Comparison of ENCODE assay signal across 22 mouse cellular contexts in the genomic region with DNA sequence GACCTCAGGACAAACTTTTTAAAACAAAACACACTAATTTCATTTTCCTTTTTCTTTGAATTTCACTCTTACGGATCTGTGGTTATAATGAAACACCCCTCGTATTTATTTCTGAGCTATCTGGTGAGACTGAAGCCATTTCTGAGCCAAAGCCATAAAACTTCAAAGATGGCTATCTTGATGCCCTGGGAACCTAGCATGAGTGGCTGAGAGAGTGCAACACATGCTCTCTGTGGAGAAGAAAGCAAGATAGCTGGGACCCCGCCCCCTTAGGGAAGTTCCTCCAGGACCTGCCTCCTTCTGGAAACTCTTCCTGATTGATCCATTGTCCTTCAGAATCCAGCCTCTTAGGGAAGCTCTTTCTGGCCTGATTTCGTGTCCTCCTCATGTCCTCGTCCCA. TPM values are rescaled to one million over a fixed set of nuclear protein-coding genes. Genes with fewer than 3 reads are reported as not detected.
DNase-seq lines count a peak whose midpoint lies in the region; TF ChIP-seq lines count a peak whose summit lies in the region.
"Had no signal": no experiment of that assay in that cellular context is flagged by ENCODE, and none has a peak within 500 bp of the region (broad histone marks: within the 10 kb centered on the region; RNA-seq: fewer than 3 reads in every experiment).

No protein-coding gene starts in this region.

- TF ChIP-seq RAD21 in MEL (IDR thresholded peaks at IDR 0.05; ENCODE audit: low read depth, low read length), result no peak

- peak; percentile 2 for DNase-seq in thymus, adult 2 months
- DNase-seq in thymus, postnatal 36 days, result no peak
- DNase-seq in MEL (ENCODE audit: low read depth, low spot score) (peak; percentile 65), ZHBTc4 (ENCODE audit: low read depth, low spot score) (peak; percentile 14)
- DNase-seq in testis, postnatal 14 days (ENCODE audit: low spot score), result no peak
- no peak for DNase-seq in urinary bladder, postnatal 14 days (ENCODE audit: low spot score)
- DNase-seq: adrenal gland, adult 2 months; adrenal gland, postnatal 10 days; adrenal gland, postnatal 25 days; B cell, adult 2 months; cerebellum, adult 11-12 months; cerebellum, adult 2 months; cerebellum, adult 9-10 months; cerebellum, postnatal 10 days; cerebellum, postnatal 25 days; forebrain, postnatal 0 days had no signal

- H3K27ac ChIP-seq in thymus, adult 2 months (ENCODE audit: control insufficient read depth, insufficient read depth, low read length), result peak overlapping the region; percentile 3
- peak overlapping the region; percentile 77 for H3K27ac ChIP-seq in MEL (ENCODE audit: control insufficient read depth, low read depth, low read length)
- H3K27ac ChIP-seq: embryonic facial prominence, embryonic 10.5 days; embryonic facial prominence, embryonic 12.5 days; forebrain, embryonic 13.5 days; forebrain, embryonic 15.5 days had no signal

- no peaks in the 10 kb centered on the region for H3K36me3 ChIP-seq in thymus, adult 2 months (ENCODE audit: control insufficient read depth, insufficient read depth, low read length)
- H3K36me3 ChIP-seq in MEL (ENCODE audit: control insufficient read depth in 1 of 2, insufficient read depth in 2 of 2, low read length in 2 of 2), result peaks cover 0 to 43% of the 10 kb centered on the region in 2 experiments; a peak in 2 of 4 replicates
- H3K36me3 ChIP-seq: embryonic facial prominence, embryonic 10.5 days; embryonic facial prominence, embryonic 12.5 days; forebrain, embryonic 15.5 days; G1E had no signal

- peaks cover 16% of the 10 kb centered on the region for H3K4me1 ChIP-seq in thymus, adult 2 months (replicated peaks; ENCODE audit: control insufficient read depth, insufficient read depth, low read length)
- H3K4me1 ChIP-seq in MEL (ENCODE audit: control insufficient read depth in 1 of 2, insufficient read depth in 2 of 2, low read length in 2 of 2), result peaks cover 30 to 34% of the 10 kb centered on the region in 2 experiments
- H3K4me1 ChIP-seq: embryonic facial prominence, embryonic 10.5 days; forebrain, embryonic 13.5 days; forebrain, embryonic 15.5 days had no signal

- peak overlapping the region; percentile 14; the same call in 1 of the 2 replicates for H3K9ac ChIP-seq in MEL (ENCODE audit: control insufficient read depth, low read depth, low read length, poor library complexity, severe bottlenecking)
- H3K9ac ChIP-seq: embryonic facial prominence, embryonic 12.5 days; forebrain, embryonic 13.5 days; forebrain, embryonic 15.5 days; forebrain, postnatal 0 days had no signal

- no peak for TF ChIP-seq CTCF in thymus, adult 2 months (IDR thresholded peaks at IDR 0.05; ENCODE audit: borderline replicate concordance, control insufficient read depth, extremely low read depth, insufficient read depth, low read length, poor library complexity)
- no peak for TF ChIP-seq CTCF in MEL (IDR thresholded peaks at IDR 0.05 in 2 of 3, conservative IDR thresholded peaks at IDR 0.05 in 1 of 3; ENCODE audit: control insufficient read depth in 1 of 3, insufficient read depth in 1 of 3, low read depth in 2 of 3, low read length in 3 of 3, poor library complexity in 1 of 3, severe bottlenecking in 1 of 3)

- no peaks in the 10 kb centered on the region for H3K9me3 ChIP-seq in MEL (replicated peaks; ENCODE audit: insufficient read depth, low read length)
- H3K9me3 ChIP-seq: embryonic facial prominence, embryonic 10.5 days; embryonic facial prominence, embryonic 12.5 days; forebrain, embryonic 13.5 days; forebrain, embryonic 15.5 days; G1E had no signal

- peak; percentile 25 to 61; a peak in 3 of 4 replicates for TF ChIP-seq EP300 in MEL (IDR thresholded peaks at IDR 0.05; ENCODE audit: low read depth in 1 of 2, low read length in 2 of 2)

- H3K27me3 ChIP-seq in thymus, adult 2 months (ENCODE audit: control insufficient read depth, insufficient read depth, low read length), result no peaks in the 10 kb centered on the region
- no peaks in the 10 kb centered on the region for H3K27me3 ChIP-seq in MEL (ENCODE audit: control insufficient read depth in 1 of 2, insufficient read depth in 2 of 2, low read length in 2 of 2)
- H3K27me3 ChIP-seq: CH12.LX; embryonic facial prominence, embryonic 12.5 days; forebrain, embryonic 13.5 days; forebrain, embryonic 15.5 days had no signal

- no peak overlapping the region for H3K4me3 ChIP-seq in thymus, adult 2 months (ENCODE audit: control insufficient read depth, insufficient read depth, low read length)
- H3K4me3 ChIP-seq in MEL (ENCODE audit: control insufficient read depth in 1 of 2, insufficient read depth in 1 of 2, low read depth in 2 of 2, low read length in 2 of 2), result peak overlapping the region in 1 of 2 experiments; percentile 24; a peak in 2 of 4 replicates
- H3K4me3 ChIP-seq: embryonic facial prominence, embryonic 10.5 days; embryonic facial prominence, embryonic 12.5 days; forebrain, embryonic 13.5 days; forebrain, embryonic 15.5 days had no signal

- WGBS in thymus, adult 2 months, result 78% methylated on average over 5 of the region's 5 CpGs

- H3K79me2 ChIP-seq in MEL (ENCODE audit: control insufficient read depth, insufficient read depth, low read length, poor library complexity), result no peaks in the 10 kb centered on the region; the same call in 1 of the 2 replicates

- TF ChIP-seq POLR2A in thymus, adult 2 months (IDR thresholded peaks at IDR 0.05; ENCODE audit: control insufficient read depth, extremely low read depth, insufficient read depth, low read length, poor library complexity), result no peak
- TF ChIP-seq POLR2A in MEL (IDR thresholded peaks at IDR 0.05; ENCODE audit: control insufficient read depth in 1 of 2, insufficient read depth in 1 of 2, low read depth in 1 of 2, low read length in 2 of 2, poor library complexity in 1 of 2), result no peak

TF ChIP-seq in MEL, 35 proteins besides CTCF, POLR2A, EP300 and RAD21:
- TF ChIP-seq GATA1 (IDR thresholded peaks at IDR 0.05; ENCODE audit: low read depth, low read length), result peak; percentile 80
- peak; percentile 30; the same call in 1 of the 2 replicates for TF ChIP-seq NRF1 (IDR thresholded peaks at IDR 0.05; ENCODE audit: insufficient read depth, low read depth, low read length, poor library complexity, severe bottlenecking)
- peak; percentile 30; the same call in 1 of the 2 replicates for TF ChIP-seq TCF12 (IDR thresholded peaks at IDR 0.05; ENCODE audit: low read depth, low read length)
- TF ChIP-seq ETS1 (IDR thresholded peaks at IDR 0.05; ENCODE audit: low read depth, low read length), result peak; percentile 83
- no peak; the same call in 1 of the 2 replicates for TF ChIP-seq RCOR1 (IDR thresholded peaks at IDR 0.05; ENCODE audit: low read depth, low read length)
- peak; percentile 26; the same call in 1 of the 2 replicates for TF ChIP-seq USF1 (IDR thresholded peaks at IDR 0.05; ENCODE audit: low read depth, low read length)
- peak; percentile 69; the same call in 1 of the 2 replicates for TF ChIP-seq MAX (IDR thresholded peaks at IDR 0.05; ENCODE audit: low read length)
- TF ChIP-seq MYC (IDR thresholded peaks at IDR 0.05; ENCODE audit: low read depth, low read length), result peak; percentile 18; the same call in 1 of the 2 replicates
- no peak for TF ChIP-seq USF2 (IDR thresholded peaks at IDR 0.05; ENCODE audit: borderline replicate concordance in 1 of 2, insufficient read depth in 1 of 2, low read depth in 1 of 2, low read length in 2 of 2)
- 0 out of 2 replicates have a peak, but pooled peaks have one; percentile 27 for TF ChIP-seq TBP (IDR thresholded peaks at IDR 0.05; ENCODE audit: low read depth, low read length)

RNA-seq across cellular contexts. Expression of gene Myb, which starts 57.6 kb away (rescaled TPM):
- 318 and 334 TPM in 2 replicates for polyA plus RNA-seq in thymus, adult 2 months (2012; rRNA removed)
- total RNA-seq in MEL (2012; rRNA removed), result 125 and 133 TPM in 2 replicates
- 100 to 1,000 TPM; 155 to 245 TPM for polyA plus RNA-seq in MEL (2012; ENCODE audit: insufficient read depth in 1 of 2, insufficient read length in 2 of 2, low read depth in 1 of 2, low replicate concordance in 2 of 2, missing spikeins in 1 of 2)

Comparison
In these comparisons a context has a peak if more than half of its experiments do, and no peak if none do; other contexts are left out.
1. DNase-seq: peak in thymus, adult 2 months (single experiment), MEL (single experiment) and ZHBTc4 (single experiment); none in thymus, postnatal 36 days (0 of 2), testis, postnatal 14 days (single experiment) and urinary bladder, postnatal 14 days (single experiment).